Mouse (Mus musculus): ENCODE data around the gene Atxn1. TPM values are rescaled to one million over a fixed set of nuclear protein-coding genes. Genes with fewer than 3 reads are reported as not detected.
A peak's percentile ranks its signal among the peaks of the same experiment; 100 is the strongest.

Atxn1 gene
- polyA plus RNA-seq, 1 experiment from 2014 or later: 11.9 TPM

DNA sequence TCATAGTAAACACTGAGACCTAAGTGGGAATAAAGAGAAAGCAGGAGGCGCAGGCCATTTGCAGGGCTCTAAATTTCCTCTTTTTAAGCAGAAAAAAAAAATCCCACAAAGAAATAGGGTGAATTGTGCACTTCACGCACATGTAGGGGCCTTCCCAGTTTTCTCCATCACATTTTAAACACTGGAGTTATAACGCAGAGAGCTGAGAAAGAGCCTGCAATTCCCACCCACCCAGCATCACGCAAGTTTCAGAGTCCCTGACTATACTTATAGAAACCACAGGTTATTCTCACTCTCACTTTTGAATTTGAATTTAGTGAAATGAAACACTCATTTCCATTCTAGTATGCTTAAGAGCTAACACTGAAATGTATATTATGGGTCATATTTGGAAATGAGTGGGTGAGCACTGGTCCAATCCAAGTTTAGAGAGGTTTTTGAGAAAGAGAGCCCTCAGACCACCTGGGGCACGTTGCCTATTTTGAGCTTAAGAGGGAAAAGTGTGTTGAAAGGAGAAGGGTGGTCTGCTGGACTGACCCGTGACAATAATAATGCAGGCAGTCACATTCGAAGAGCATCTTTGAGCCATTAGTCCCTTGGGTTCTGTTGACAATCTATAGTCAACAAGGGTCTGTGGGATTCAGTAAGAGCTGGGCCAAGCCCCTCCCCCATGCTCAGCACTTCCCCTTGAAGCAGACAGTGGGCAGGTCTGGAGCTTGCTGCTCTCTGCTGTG is 279.1 kb downstream of the Atxn1 start:
- H3K4me2 ChIP-seq (replicated peaks; ENCODE audit: low read depth, low read length): no peak overlapping the region
- 68% methylated on average over 7 of the region's 7 CpGs for WGBS
- H3K36me3 ChIP-seq (ENCODE audit: insufficient read depth, low read length): no peaks in the 10 kb centered on the region
- ATAC-seq (no peak), DNase-seq (ENCODE audit: low spot score) (no peak)
- 0 out of 2 replicates have a peak overlapping the region, but pooled peaks have one; percentile 13 for H3K9ac ChIP-seq (replicated peaks; ENCODE audit: low read depth)
- no peak overlapping the region for H3K4me3 ChIP-seq (ENCODE audit: low read depth, low read length)
- no peaks in the 10 kb centered on the region for H3K27me3 ChIP-seq (replicated peaks; ENCODE audit: insufficient read depth, low read length)
- H3K9me3 ChIP-seq (ENCODE audit: low read length): no peaks in the 10 kb centered on the region
- H3K27ac ChIP-seq (ENCODE audit: low read length): peak overlapping the region; percentile 54; the same call in 1 of the 2 replicates
- no peaks in the 10 kb centered on the region for H3K4me1 ChIP-seq (ENCODE audit: insufficient read depth, low read depth, low read length)
- TF ChIP-seq CTCF (IDR thresholded peaks at IDR 0.05): no peak
- no peak for TF ChIP-seq EP300 (IDR thresholded peaks at IDR 0.05)

DNA sequence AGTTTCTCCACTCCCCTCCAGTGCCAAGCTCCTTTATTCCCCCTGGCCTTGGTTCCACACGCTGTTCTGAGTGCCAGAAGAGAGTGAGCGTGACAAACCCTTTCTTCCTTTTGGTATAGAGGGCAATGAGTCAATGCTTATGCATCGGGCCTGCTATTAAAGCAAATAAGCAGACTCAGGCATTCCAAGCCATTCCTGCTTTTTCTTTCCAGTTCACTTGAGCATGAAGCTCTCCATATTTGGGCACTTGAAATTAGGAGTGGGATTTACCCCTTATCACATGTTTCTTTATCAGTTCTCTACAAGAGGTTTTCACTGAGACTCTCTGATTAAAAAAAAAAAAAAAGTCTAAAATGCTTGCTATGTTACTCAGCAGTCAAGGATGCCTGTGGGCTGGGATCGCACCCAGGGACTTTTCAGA is 279.9 kb downstream of the Atxn1 start:
- WGBS: 54% methylated on average over 4 of the region's 4 CpGs

GRCm38 (mm10) chr13:45683991-45684390 is 280.8 kb downstream of the Atxn1 start:
- no peaks in the 10 kb centered on the region for H3K36me3 ChIP-seq (ENCODE audit: insufficient read depth, low read length)
- no peaks in the 10 kb centered on the region for H3K27me3 ChIP-seq (replicated peaks; ENCODE audit: insufficient read depth, low read length)
- 63% methylated on average over 3 of the region's 3 CpGs for WGBS
- no peak for ATAC-seq
- peak; percentile 22 for DNase-seq (ENCODE audit: low spot score)
- no peak for TF ChIP-seq EP300 (IDR thresholded peaks at IDR 0.05)
- TF ChIP-seq CTCF (IDR thresholded peaks at IDR 0.05): peak; percentile 70
- no peaks in the 10 kb centered on the region for H3K9me3 ChIP-seq (ENCODE audit: low read length)
- no peak overlapping the region for H3K4me2 ChIP-seq (replicated peaks; ENCODE audit: low read depth, low read length)
- no peak overlapping the region for H3K4me3 ChIP-seq (ENCODE audit: low read depth, low read length)
- no peak overlapping the region for H3K9ac ChIP-seq (replicated peaks; ENCODE audit: low read depth)
- H3K27ac ChIP-seq (ENCODE audit: low read length): no peak overlapping the region; the same call in 1 of the 2 replicates
- no peaks in the 10 kb centered on the region for H3K4me1 ChIP-seq (ENCODE audit: insufficient read depth, low read depth, low read length)

More for the DNA sequence above, 279.9 kb downstream of the Atxn1 start:
- Histone ChIP-seq H3K27ac (ENCODE audit: low read length) (peak overlapping the region; percentile 54; the same call in 1 of the 2 replicates), H3K27me3 (replicated peaks; ENCODE audit: insufficient read depth, low read length) (no peaks in the 10 kb centered on the region), H3K4me3 (ENCODE audit: low read depth, low read length) (no peak overlapping the region), H3K4me2 (replicated peaks; ENCODE audit: low read depth, low read length) (no peak overlapping the region), H3K9ac (replicated peaks; ENCODE audit: low read depth) (no peak overlapping the region), H3K4me1 (ENCODE audit: insufficient read depth, low read depth, low read length) (no peaks in the 10 kb centered on the region), H3K36me3 (ENCODE audit: insufficient read depth, low read length) (no peaks in the 10 kb centered on the region), H3K9me3 (ENCODE audit: low read length) (no peaks in the 10 kb centered on the region)
- ATAC-seq (peak; percentile 75), DNase-seq (ENCODE audit: low spot score) (peak; percentile 75)
- no peak for TF ChIP-seq CTCF (IDR thresholded peaks at IDR 0.05)
- TF ChIP-seq EP300 (IDR thresholded peaks at IDR 0.05): peak; percentile 94

- no peaks in the 10 kb centered on the region for H3K9me3 ChIP-seq (ENCODE audit: low read length)
- H3K4me3 ChIP-seq (ENCODE audit: low read depth, low read length): no peak overlapping the region
- no peak overlapping the region for H3K9ac ChIP-seq (replicated peaks; ENCODE audit: low read depth)
- H3K27ac ChIP-seq (ENCODE audit: low read length): no peak overlapping the region
- H3K4me2 ChIP-seq (replicated peaks; ENCODE audit: low read depth, low read length): no peak overlapping the region
- 54% methylated on average over 5 of the region's 5 CpGs for WGBS
- no peaks in the 10 kb centered on the region for H3K36me3 ChIP-seq (ENCODE audit: insufficient read depth, low read length)
- TF ChIP-seq CTCF (IDR thresholded peaks at IDR 0.05): no peak
- no peak for TF ChIP-seq EP300 (IDR thresholded peaks at IDR 0.05)
- H3K4me1 ChIP-seq (ENCODE audit: insufficient read depth, low read depth, low read length): no peaks in the 10 kb centered on the region
- peak; percentile 49 for DNase-seq (ENCODE audit: low spot score)
- no peak for ATAC-seq
- H3K27me3 ChIP-seq (replicated peaks; ENCODE audit: insufficient read depth, low read length): no peaks in the 10 kb centered on the region
Measured at GRCm38 (mm10) chr13:45681196-45681595, 283.6 kb downstream of the Atxn1 start.

- 55% methylated on average over 5 of the region's 5 CpGs for WGBS
- Histone ChIP-seq H3K4me1 (ENCODE audit: insufficient read depth, low read depth, low read length) (no peaks in the 10 kb centered on the region), H3K4me3 (ENCODE audit: low read depth, low read length) (no peak overlapping the region), H3K9me3 (ENCODE audit: low read length) (no peaks in the 10 kb centered on the region), H3K36me3 (ENCODE audit: insufficient read depth, low read length) (no peaks in the 10 kb centered on the region), H3K27me3 (replicated peaks; ENCODE audit: insufficient read depth, low read length) (no peaks in the 10 kb centered on the region), H3K27ac (ENCODE audit: low read length) (no peak overlapping the region), H3K9ac (replicated peaks; ENCODE audit: low read depth) (no peak overlapping the region), H3K4me2 (replicated peaks; ENCODE audit: low read depth, low read length) (no peak overlapping the region)
- no peak for TF ChIP-seq EP300 (IDR thresholded peaks at IDR 0.05)
- ATAC-seq: no peak
- peak; percentile 25 for DNase-seq (ENCODE audit: low spot score)
Measured at GRCm38 (mm10) chr13:45680651-45681050, 284.2 kb downstream of the Atxn1 start.

- ATAC-seq (no peak), DNase-seq (ENCODE audit: low spot score) (no peak)
- Histone ChIP-seq H3K27me3 (replicated peaks; ENCODE audit: insufficient read depth, low read length) (no peaks in the 10 kb centered on the region), H3K4me1 (ENCODE audit: insufficient read depth, low read depth, low read length) (no peaks in the 10 kb centered on the region), H3K4me3 (ENCODE audit: low read depth, low read length) (no peak overlapping the region), H3K4me2 (replicated peaks; ENCODE audit: low read depth, low read length) (no peak overlapping the region), H3K36me3 (ENCODE audit: insufficient read depth, low read length) (no peaks in the 10 kb centered on the region), H3K9ac (replicated peaks; ENCODE audit: low read depth) (no peak overlapping the region), H3K9me3 (ENCODE audit: low read length) (no peaks in the 10 kb centered on the region), H3K27ac (ENCODE audit: low read length) (no peak overlapping the region)
- TF ChIP-seq CTCF (IDR thresholded peaks at IDR 0.05) (no peak), EP300 (IDR thresholded peaks at IDR 0.05) (no peak)
- WGBS: 89% methylated on average over 1 of the region's 1 CpGs
Measured at GRCm38 (mm10) chr13:45679096-45679495, 285.7 kb downstream of the Atxn1 start.

Measured in lung, postnatal 0 days (tissue).